In the genomic region with DNA sequence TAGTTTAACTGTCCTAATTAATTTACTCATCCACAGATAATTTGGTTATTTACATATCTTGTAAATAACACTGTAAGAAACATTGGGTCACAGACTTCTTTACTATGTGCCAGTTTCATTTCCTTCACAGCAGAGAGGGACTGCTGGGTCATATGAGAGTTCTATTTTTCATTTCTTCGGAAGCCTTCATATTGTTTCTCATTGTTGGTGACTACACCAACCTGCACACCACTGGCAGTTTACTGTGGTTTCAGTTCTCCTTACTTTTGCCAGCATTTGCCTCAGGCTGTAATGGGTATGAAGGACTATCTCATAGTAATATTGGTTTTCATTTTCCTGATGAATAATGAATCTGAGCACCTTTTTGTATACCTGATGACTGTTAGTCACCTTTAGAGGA, we compare ENCODE assay signal across 1 mouse cellular context.
A peak's percentile ranks its signal among the peaks of the same experiment; 100 is the strongest.
TF ChIP-seq lines count a peak whose summit lies in the region.

No protein-coding gene starts in this region.

TF ChIP-seq in CH12.LX, 34 proteins besides CTCF, POLR2A, EP300 and RAD21:
- TF ChIP-seq IRF4 (IDR thresholded peaks at IDR 0.05; ENCODE audit: low read depth, low read length) (peak; percentile 80), ETS1 (conservative IDR thresholded peaks at IDR 0.05; ENCODE audit: low read depth, low read length) (peak; percentile 32; the same call in 1 of the 2 replicates), MAFK (IDR thresholded peaks at IDR 0.05; ENCODE audit: insufficient replicate concordance, low read length) (no peak), BHLHE40 (IDR thresholded peaks at IDR 0.05; ENCODE audit: low read depth, low read length) (peak; percentile 52)
TF ChIP-seq in CH12.LX: peak in this region for 3.
